Mouse (Mus musculus): ENCODE data around the gene Il15ra. TPM values are rescaled to one million over a fixed set of nuclear protein-coding genes. Genes with fewer than 3 reads are reported as not detected.

Gene Il15ra
- polyA plus RNA-seq, 1 experiment, result 0.09 TPM

DNA sequence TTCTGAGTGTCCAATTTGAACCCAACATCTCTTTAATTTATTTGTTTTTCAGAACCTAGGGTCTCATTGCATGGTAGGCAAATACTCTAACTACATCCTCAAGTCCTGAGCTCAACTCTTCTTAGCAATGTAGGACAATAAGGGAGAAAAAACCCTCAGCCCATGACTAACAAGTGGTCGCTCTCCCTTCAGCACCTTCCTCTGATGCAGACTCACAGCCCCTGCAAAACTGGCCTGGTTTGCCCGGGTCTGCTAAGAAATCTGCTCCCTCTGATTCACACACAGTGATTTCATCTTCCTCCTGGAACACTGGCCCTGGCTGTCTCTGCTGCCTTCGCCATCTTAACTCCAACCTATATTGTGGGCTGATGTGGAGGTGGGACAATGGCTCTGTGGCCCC, 24.0 kb downstream of the Il15ra start:
- Histone ChIP-seq H3K27me3 (ENCODE audit: control insufficient read depth, insufficient read depth, insufficient read length) (no peaks in the 10 kb centered on the region), H3K79me3 (ENCODE audit: low read depth) (no peaks in the 10 kb centered on the region), H3K4me3 (ENCODE audit: insufficient read depth, poor library complexity, severe bottlenecking) (no peak overlapping the region), H3K79me2 (ENCODE audit: control insufficient read depth, insufficient read depth) (no peaks in the 10 kb centered on the region), H3K36me3 (ENCODE audit: control insufficient read depth, insufficient read depth) (no peaks in the 10 kb centered on the region), H3ac (ENCODE audit: control insufficient read depth, insufficient read length, low read depth) (no peak overlapping the region)
- TF ChIP-seq USF1 (IDR thresholded peaks at IDR 0.05; ENCODE audit: low read depth) (no peak), MYOG (IDR thresholded peaks at IDR 0.05; ENCODE audit: control insufficient read depth, extremely low read depth, insufficient read length) (no peak), CEBPB (IDR thresholded peaks at IDR 0.05; ENCODE audit: low read depth) (no peak), CTCF (IDR thresholded peaks at IDR 0.05; ENCODE audit: control insufficient read depth, insufficient read depth, insufficient read length) (no peak), FOSL1 (IDR thresholded peaks at IDR 0.05; ENCODE audit: insufficient read depth, low read length, poor library complexity, severe bottlenecking) (no peak), MYOD1 (IDR thresholded peaks at IDR 0.05; ENCODE audit: control insufficient read depth, insufficient read length, low read depth) (no peak), MAX (IDR thresholded peaks at IDR 0.05) (no peak)

- Histone ChIP-seq H3K4me3 (ENCODE audit: insufficient read depth, poor library complexity, severe bottlenecking) (no peak overlapping the region), H3K36me3 (ENCODE audit: control insufficient read depth, insufficient read depth) (no peaks in the 10 kb centered on the region), H3K79me2 (ENCODE audit: control insufficient read depth, insufficient read depth) (no peaks in the 10 kb centered on the region), H3ac (ENCODE audit: control insufficient read depth, insufficient read length, low read depth) (no peak overlapping the region), H3K79me3 (ENCODE audit: low read depth) (no peaks in the 10 kb centered on the region), H3K27me3 (ENCODE audit: control insufficient read depth, insufficient read depth, insufficient read length) (no peaks in the 10 kb centered on the region)
- TF ChIP-seq MYOD1 (IDR thresholded peaks at IDR 0.05; ENCODE audit: control insufficient read depth, insufficient read length, low read depth), result no peak
- TF ChIP-seq MAX (IDR thresholded peaks at IDR 0.05), result no peak
- no peak for TF ChIP-seq CEBPB (IDR thresholded peaks at IDR 0.05; ENCODE audit: low read depth)
- TF ChIP-seq USF1 (IDR thresholded peaks at IDR 0.05; ENCODE audit: low read depth), result no peak
- TF ChIP-seq MYOG (IDR thresholded peaks at IDR 0.05; ENCODE audit: control insufficient read depth, extremely low read depth, insufficient read length), result no peak
- TF ChIP-seq FOSL1 (IDR thresholded peaks at IDR 0.05; ENCODE audit: insufficient read depth, low read length, poor library complexity, severe bottlenecking), result no peak
- no peak for TF ChIP-seq CTCF (IDR thresholded peaks at IDR 0.05; ENCODE audit: control insufficient read depth, insufficient read depth, insufficient read length)
Observed at GRCm38 (mm10) chr2:11732978-11733377, 27.9 kb downstream of the Il15ra start.

- no peaks in the 10 kb centered on the region for H3K79me2 ChIP-seq (ENCODE audit: control insufficient read depth, insufficient read depth)
- H3ac ChIP-seq (ENCODE audit: control insufficient read depth, insufficient read length, low read depth), result no peak overlapping the region
- no peak for TF ChIP-seq MYOD1 (IDR thresholded peaks at IDR 0.05; ENCODE audit: control insufficient read depth, insufficient read length, low read depth)
- no peak for TF ChIP-seq MAX (IDR thresholded peaks at IDR 0.05)
- TF ChIP-seq FOSL1 (IDR thresholded peaks at IDR 0.05; ENCODE audit: insufficient read depth, low read length, poor library complexity, severe bottlenecking), result no peak
- TF ChIP-seq MYOG (IDR thresholded peaks at IDR 0.05; ENCODE audit: control insufficient read depth, extremely low read depth, insufficient read length), result no peak
- H3K27me3 ChIP-seq (ENCODE audit: control insufficient read depth, insufficient read depth, insufficient read length), result no peaks in the 10 kb centered on the region
- H3K4me3 ChIP-seq (ENCODE audit: insufficient read depth, poor library complexity, severe bottlenecking), result no peak overlapping the region
- H3K79me3 ChIP-seq (ENCODE audit: low read depth), result no peaks in the 10 kb centered on the region
- H3K36me3 ChIP-seq (ENCODE audit: control insufficient read depth, insufficient read depth), result no peaks in the 10 kb centered on the region
Observed at GRCm38 (mm10) chr2:11735853-11736252, 30.8 kb downstream of the Il15ra start.

DNA sequence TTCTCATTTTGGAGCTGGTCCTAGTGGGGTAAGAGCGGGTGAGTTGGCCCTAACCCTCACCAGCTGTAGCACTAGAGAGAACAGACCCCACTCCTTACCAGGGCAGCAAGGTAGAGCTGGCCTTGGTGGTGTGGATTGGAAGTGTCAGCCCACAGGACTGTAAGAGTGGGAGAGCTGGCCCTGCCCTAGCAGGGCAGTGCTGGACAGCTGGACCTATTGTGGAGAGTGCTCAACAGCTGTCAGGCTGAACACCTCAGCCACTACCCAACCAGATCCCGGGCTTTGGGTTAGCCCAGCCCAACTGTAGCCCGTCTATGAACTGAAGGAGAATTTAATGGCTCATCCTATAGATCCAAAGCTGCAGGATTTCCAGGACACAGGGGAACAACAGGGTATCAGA, 33.7 kb downstream of the Il15ra start:
- Histone ChIP-seq H3K36me3 (ENCODE audit: control insufficient read depth, insufficient read depth) (peaks cover 23% of the 10 kb centered on the region), H3K79me3 (ENCODE audit: low read depth) (no peaks in the 10 kb centered on the region), H3ac (ENCODE audit: control insufficient read depth, insufficient read length, low read depth) (no peak overlapping the region), H3K4me3 (ENCODE audit: insufficient read depth, poor library complexity, severe bottlenecking) (no peak overlapping the region), H3K27me3 (ENCODE audit: control insufficient read depth, insufficient read depth, insufficient read length) (no peaks in the 10 kb centered on the region), H3K79me2 (ENCODE audit: control insufficient read depth, insufficient read depth) (no peaks in the 10 kb centered on the region)
- TF ChIP-seq CTCF (IDR thresholded peaks at IDR 0.05; ENCODE audit: control insufficient read depth, insufficient read depth, insufficient read length), result no peak
- no peak for TF ChIP-seq FOSL1 (IDR thresholded peaks at IDR 0.05; ENCODE audit: insufficient read depth, low read length, poor library complexity, severe bottlenecking)
- TF ChIP-seq MYOD1 (IDR thresholded peaks at IDR 0.05; ENCODE audit: control insufficient read depth, insufficient read length, low read depth), result no peak
- no peak for TF ChIP-seq MAX (IDR thresholded peaks at IDR 0.05)
- TF ChIP-seq MYOG (IDR thresholded peaks at IDR 0.05; ENCODE audit: control insufficient read depth, extremely low read depth, insufficient read length), result no peak
- no peak for TF ChIP-seq CEBPB (IDR thresholded peaks at IDR 0.05; ENCODE audit: low read depth)
- TF ChIP-seq USF1 (IDR thresholded peaks at IDR 0.05; ENCODE audit: low read depth), result no peak

DNA sequence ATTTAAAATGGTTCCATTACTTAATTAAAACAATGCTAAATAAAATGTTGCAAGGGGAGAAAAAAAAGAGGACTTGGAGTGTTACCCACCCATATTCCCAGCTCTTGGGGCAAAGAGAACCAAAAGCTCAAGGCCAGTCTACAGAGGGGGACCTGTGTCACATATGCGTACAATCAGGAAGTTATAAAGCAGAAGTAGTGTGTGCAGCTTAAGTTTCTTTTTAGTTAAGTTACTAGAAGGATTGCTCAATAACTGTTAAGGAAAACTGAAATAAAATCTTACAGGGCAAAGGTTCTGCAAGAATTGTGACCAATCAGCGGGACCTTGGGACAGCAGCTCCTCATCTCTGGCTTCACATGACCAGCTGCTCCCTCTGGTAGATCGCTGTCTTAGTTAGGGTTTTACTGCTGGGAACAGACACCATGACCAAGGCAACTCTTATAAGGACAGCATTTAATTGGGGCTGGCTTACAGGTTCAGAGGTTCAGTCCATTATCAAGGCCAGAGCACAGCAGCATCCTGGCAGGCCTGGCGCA, 34.5 kb downstream of the Il15ra start:
- no peak overlapping the region for H3K4me3 ChIP-seq (ENCODE audit: insufficient read depth, poor library complexity, severe bottlenecking)
- peaks cover 25% of the 10 kb centered on the region for H3K36me3 ChIP-seq (ENCODE audit: control insufficient read depth, insufficient read depth)
- TF ChIP-seq MAX (IDR thresholded peaks at IDR 0.05) (no peak), FOSL1 (IDR thresholded peaks at IDR 0.05; ENCODE audit: insufficient read depth, low read length, poor library complexity, severe bottlenecking) (no peak), USF1 (IDR thresholded peaks at IDR 0.05; ENCODE audit: low read depth) (no peak), CTCF (IDR thresholded peaks at IDR 0.05; ENCODE audit: control insufficient read depth, insufficient read depth, insufficient read length) (no peak), MYOG (IDR thresholded peaks at IDR 0.05; ENCODE audit: control insufficient read depth, extremely low read depth, insufficient read length) (no peak), CEBPB (IDR thresholded peaks at IDR 0.05; ENCODE audit: low read depth) (no peak), MYOD1 (IDR thresholded peaks at IDR 0.05; ENCODE audit: control insufficient read depth, insufficient read length, low read depth) (no peak)
- H3ac ChIP-seq (ENCODE audit: control insufficient read depth, insufficient read length, low read depth), result no peak overlapping the region
- H3K27me3 ChIP-seq (ENCODE audit: control insufficient read depth, insufficient read depth, insufficient read length), result no peaks in the 10 kb centered on the region
- H3K79me2 ChIP-seq (ENCODE audit: control insufficient read depth, insufficient read depth), result no peaks in the 10 kb centered on the region
- H3K79me3 ChIP-seq (ENCODE audit: low read depth), result no peaks in the 10 kb centered on the region

DNA sequence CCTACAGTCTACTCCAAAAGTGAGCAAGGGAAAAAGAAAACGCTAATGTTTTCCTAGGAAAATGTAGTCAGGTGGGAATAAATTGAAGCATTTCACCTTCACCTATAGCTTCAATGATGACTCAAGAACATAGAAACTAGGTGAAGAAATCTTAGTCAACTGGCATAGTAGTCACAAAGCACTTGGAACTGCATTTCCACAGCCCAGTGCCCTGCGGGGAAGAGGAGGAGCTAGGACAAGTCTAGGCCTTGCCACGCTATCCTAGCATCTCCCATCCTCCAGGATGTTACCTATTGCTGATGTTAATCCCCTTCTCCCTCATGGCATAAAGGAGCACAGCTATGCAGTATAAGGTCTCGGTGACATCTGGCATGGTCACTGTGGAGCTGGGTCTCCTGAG, 57.5 kb downstream of the Il15ra start:
- TF ChIP-seq MAX (IDR thresholded peaks at IDR 0.05) (no peak), USF1 (IDR thresholded peaks at IDR 0.05; ENCODE audit: low read depth) (no peak), CTCF (IDR thresholded peaks at IDR 0.05; ENCODE audit: control insufficient read depth, insufficient read depth, insufficient read length) (no peak), MYOG (IDR thresholded peaks at IDR 0.05; ENCODE audit: control insufficient read depth, extremely low read depth, insufficient read length) (no peak), FOSL1 (IDR thresholded peaks at IDR 0.05; ENCODE audit: insufficient read depth, low read length, poor library complexity, severe bottlenecking) (no peak), CEBPB (IDR thresholded peaks at IDR 0.05; ENCODE audit: low read depth) (no peak), MYOD1 (IDR thresholded peaks at IDR 0.05; ENCODE audit: control insufficient read depth, insufficient read length, low read depth) (no peak)
- H3K4me3 ChIP-seq (ENCODE audit: insufficient read depth, poor library complexity, severe bottlenecking), result no peak overlapping the region
- no peaks in the 10 kb centered on the region for H3K79me2 ChIP-seq (ENCODE audit: control insufficient read depth, insufficient read depth)
- H3K79me3 ChIP-seq (ENCODE audit: low read depth), result no peaks in the 10 kb centered on the region
- no peaks in the 10 kb centered on the region for H3K27me3 ChIP-seq (ENCODE audit: control insufficient read depth, insufficient read depth, insufficient read length)
- peaks cover 94% of the 10 kb centered on the region for H3K36me3 ChIP-seq (ENCODE audit: control insufficient read depth, insufficient read depth)
- H3ac ChIP-seq (ENCODE audit: control insufficient read depth, insufficient read length, low read depth), result no peak overlapping the region
